Mouse (Mus musculus) gonadal fat pad, adult 2 months (tissue): ENCODE measurements at regions not wholly inside any gene's neighbourhood (a gene's known extent, or its start where the extent isn't known, plus 50 kb on each side); places are given as distances from the start of the nearest gene placed in this dataset.

Experiments
- DNase-seq: peaks from one replicate; pipeline ENCODE4 v3.0.0-alpha.2; 2012; ENCODE audit warnings: low read depth

GRCm38 (mm10) chr5:112179213-112180057 is 72.9 kb downstream of the Cryba4 start:
- no peak for DNase-seq

GRCm38 (mm10) chr5:112182775-112183174 is 69.5 kb downstream of the Cryba4 start:
- DNase-seq = no peak

GRCm38 (mm10) chr5:112195667-112196066 is 56.7 kb downstream of the Cryba4 start:
- DNase-seq = no peak
